Mouse (Mus musculus): ENCODE measurements around the gene Zbtb34. TPM values are rescaled to one million over a fixed set of nuclear protein-coding genes. Genes with fewer than 3 reads are reported as not detected.

The Zbtb34 gene
- total RNA-seq, 4 experiments from 2014 or later = 3.5 to 4.5 (median 3.9) TPM

DNA sequence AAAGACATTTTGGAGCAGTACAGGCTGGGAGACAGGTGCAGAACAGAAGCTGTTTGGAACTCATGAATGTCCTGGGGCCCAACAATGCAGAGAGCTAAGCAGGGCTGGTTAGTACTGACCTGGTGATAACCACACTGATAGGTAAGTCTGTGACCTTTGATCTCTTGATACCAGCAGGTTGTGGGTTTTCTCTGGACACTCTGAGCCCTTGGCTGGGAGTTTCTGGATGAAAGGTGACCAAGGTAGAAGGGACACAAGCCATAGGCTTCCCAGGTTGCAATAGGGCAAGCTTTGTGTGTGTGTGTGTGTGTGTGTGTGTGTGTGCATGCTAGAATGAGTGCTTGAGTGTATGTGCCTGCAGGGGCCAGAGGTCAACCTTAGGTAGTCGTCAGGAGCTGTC is 15.7 kb upstream of the Zbtb34 start:
- no peak for DNase-seq (ENCODE audit: low spot score in 2 of 2)

DNA sequence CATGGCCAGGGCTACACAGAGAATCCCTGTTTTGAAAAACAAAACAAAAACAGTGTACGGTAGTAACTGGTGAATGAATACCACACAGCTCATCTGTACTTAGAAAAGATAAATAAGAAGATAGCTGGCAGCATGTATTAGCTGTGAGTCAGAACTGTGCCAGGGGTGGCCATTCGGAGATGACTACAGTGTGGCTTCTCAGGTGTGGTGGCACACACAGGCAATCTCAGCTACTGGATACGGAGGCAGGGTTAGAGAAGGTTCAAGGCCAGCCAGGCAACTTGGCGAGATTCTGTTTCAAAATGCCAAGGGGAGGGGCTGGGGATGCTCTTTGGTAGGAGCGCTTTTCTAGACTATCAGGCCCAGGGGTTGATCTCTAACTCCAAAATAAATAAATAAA is 14.6 kb upstream of the Zbtb34 start:
- DNase-seq (ENCODE audit: low spot score in 2 of 2) = no peak

DNA sequence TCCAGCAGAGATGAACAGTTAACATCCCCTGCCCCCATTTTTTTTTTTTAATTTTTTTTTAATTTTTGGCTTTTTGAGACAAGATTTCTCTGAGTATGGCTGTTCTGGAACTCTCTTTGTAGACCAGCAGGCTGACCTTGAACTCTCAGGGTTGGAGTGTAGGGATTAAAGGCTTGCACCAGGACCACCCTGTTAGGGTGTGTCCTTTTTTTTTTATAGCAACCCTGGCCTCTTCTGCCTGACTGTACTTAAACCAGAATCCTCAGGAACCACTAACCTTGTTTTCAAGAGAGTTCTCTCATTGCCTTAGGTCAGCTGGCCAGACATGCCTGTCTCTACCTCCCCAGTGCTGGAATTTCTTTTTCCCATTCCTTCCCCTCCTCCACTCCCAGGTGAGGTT is 13.7 kb upstream of the Zbtb34 start:
- DNase-seq (ENCODE audit: low spot score in 2 of 2) = no peak

DNA sequence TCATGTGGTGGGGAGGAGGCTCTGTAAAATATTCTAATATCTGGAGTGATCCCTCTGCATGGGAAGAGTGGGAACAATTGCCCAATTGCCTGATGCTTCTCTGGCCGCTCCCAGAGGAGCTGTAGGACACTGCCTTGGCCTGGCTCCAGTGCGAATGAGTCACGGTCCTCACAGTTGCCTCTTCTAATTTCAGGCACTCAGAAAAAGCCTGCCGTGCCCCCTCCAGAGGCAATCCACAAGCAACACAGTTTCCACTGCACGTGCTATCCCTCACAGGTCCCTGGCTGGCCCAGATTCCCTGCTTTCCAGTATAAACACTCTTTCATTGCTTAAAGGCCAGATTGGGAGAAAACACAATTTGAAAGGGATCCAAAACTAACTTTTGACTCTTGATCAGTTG is 13.2 kb upstream of the Zbtb34 start:
- peak; percentile 80 to 82 for DNase-seq (ENCODE audit: low spot score in 2 of 2)

DNA sequence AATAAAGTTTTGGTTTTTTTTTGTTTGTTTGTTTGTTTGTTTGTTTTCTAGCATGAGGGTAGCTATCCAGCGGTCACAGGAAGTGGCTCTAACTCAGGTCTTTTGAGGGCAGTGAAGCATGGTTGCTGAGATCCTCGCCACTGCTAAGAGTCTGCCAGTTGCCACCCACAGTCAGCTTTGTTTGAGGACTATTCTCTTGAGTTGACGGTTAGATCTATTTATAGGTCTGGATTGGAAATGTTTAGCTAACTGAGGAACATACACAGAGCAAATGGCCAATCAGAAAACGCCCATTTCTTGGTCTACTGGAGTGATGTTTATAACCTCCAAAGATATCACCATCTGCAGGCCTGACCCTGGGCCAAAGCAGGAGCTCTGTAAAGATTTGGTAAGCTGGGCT is 11.6 kb upstream of the Zbtb34 start:
- DNase-seq (ENCODE audit: low spot score in 2 of 2) = no peak

DNA sequence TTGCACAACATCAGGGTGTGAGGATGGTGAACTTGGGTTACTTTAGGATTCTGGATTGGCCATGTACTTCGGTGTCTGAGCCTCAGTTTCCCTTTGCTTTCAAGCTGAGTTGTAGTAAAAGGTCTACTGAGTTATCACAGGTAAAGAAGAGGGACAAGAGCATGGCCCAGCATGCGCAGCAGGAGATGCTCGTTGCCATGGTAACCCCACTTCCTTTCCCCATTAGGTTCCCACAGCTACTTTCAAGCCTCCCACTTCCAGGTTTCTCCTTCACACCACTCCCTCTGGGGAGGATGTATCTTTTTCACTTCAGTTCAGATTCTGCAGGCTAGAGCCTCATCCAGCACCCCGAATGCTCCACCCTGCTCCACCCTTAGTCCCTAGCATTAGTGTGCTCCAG is 9.8 kb upstream of the Zbtb34 start:
- DNase-seq (ENCODE audit: low spot score in 2 of 2) = no peak

DNA sequence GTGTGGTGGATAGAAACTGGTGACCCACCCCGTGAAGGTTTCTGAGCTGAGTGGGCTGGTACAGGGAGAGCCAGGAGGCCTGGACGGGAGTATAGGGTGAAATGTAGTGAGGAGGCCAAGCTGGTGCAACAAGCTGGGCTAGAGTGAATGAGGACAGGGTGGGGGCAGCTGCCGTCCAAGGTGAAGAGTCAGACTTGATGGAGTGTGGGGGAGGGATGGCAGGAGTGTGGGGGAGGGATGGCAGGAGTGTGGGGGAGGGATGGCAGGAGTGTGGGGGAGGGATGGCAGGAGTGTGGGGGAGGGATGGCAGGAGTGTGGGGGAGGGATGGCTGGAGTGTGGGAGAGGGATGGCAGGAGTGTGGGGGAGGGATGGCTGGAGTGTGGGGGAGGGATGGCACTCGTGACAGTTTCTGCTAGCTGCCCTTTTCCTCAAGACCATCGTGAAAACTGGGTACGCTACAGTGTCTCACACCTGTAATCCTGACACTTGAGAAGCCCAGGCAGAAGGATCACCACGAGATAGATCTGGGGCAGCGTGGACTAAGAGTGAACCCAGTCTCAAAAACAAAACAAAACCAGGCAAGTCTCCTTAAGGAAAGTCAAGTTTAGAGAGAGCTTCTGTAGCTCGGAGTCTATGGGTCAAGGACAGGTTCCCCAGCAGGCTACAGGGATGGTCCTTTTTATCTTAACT is 9.0 kb upstream of the Zbtb34 start:
- no peak for DNase-seq (ENCODE audit: low spot score in 2 of 2)

DNA sequence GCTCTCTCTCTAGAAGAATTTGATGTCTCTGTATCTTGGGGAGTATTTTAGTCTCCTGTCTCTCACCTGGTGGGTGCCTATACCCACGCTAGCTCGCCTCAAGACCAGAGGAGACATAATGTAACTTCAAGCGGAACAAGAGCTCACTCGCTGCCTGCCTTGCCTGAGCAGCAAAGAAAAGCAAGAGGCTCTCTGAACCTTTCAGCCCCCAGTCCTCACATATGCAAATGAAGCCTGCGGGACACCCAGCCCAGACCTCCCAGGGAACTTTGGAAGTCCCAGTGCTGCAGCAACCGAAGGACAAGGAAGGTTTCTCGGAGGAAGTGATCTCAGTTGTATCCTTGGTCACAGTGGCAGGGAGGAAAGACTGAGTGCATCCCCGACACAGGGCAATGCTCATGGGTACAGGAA is 8.4 kb upstream of the Zbtb34 start:
- DNase-seq (ENCODE audit: low spot score in 2 of 2) = no peak

DNA sequence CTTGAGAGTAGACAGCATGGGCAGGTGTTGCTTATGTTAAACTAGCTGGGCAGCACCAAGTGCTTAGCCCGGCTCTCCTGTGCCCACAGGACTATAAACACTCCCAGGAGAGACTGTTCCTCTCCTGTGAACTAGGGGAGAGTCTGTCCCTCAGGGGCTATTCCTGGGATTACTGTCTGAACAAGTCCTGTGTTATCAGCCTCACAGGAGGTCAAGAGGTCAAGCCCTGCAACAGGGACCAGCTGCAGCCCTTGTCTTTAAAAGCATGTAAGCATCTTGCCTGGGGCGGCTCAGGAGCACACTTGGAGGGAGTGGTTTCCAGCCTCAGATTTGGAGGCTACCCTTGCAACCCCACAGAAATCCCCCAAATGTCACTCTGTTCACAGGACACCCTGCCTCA is 7.3 kb upstream of the Zbtb34 start:
- no peak for DNase-seq (ENCODE audit: low spot score in 2 of 2)

DNA sequence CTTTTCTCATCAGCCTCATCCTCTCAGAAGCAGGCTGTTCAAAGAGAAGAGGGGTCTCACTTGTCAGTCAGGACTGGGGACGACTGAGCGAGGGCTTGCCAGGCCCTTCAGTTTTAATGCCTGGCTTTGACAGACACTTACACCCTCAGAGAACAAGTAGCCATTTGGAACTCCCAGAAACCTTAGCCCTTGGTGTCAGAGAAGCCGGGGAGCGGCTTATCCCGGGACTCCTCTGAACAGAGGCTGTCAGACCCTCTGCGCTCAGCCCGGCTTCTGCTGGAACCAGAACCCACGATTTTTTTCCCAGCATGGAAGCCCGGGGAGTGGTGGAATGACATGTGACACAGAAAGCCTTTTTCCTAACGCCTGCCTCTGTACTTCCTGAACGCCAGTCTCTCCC is 6.1 kb upstream of the Zbtb34 start:
- no peak for DNase-seq (ENCODE audit: low spot score in 2 of 2)

DNA sequence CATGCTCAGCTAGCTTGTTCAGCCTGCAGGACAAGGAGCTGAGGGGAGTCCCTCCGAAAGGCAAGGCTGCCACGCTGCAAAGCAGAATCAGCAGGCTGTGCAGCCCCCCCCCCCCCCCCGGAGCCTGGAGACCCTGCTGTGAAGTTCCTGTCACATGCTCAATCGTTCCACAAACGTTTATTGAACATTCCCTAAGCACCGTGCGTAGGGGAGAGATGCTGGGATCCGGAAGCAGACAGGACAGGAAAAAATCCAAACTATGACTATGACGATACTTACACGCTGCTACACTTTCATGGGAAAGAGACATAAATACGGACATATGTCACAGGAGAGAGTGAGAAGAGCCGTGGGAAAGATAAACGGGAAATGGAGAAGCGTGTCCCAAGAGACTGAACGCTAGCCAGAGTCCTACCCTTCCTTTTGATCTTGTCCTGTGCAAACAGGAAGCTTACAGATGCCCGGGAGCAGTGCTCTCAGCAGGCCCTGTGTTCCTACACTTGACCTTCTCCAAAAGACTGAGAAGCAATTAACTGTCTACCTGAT is 5.0 kb upstream of the Zbtb34 start:
- no peak for DNase-seq (ENCODE audit: low spot score in 2 of 2)

DNA sequence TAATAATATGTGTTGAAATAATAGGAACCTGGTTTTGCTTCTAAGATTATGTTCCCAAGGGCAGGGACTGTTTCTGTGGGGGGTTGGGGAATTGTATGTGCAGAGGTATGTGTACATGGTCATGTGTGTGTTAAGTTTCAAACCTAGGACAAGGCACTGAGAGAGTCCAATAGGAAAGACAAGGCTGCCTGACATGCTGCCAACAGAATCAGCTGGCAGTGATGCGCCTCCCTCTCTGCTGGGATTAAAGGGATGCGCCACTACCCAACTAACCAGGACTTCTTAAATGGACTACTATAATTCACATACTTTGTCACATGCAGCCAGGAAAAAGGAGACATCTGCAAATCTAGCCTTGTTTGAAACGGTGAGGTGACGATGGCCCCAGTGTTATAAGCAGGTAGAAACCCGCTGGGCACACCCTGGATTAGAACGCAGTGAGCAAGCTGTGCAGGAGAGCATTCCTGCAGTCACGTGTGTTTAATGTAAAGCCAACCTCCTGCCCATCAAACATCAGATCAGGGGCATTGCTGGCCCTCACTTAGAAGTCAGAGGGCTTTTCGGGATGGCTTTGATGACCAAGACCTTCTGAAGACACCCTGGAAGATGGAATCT is 4.0 kb upstream of the Zbtb34 start:
- no peak for DNase-seq (ENCODE audit: low spot score in 2 of 2)

DNA sequence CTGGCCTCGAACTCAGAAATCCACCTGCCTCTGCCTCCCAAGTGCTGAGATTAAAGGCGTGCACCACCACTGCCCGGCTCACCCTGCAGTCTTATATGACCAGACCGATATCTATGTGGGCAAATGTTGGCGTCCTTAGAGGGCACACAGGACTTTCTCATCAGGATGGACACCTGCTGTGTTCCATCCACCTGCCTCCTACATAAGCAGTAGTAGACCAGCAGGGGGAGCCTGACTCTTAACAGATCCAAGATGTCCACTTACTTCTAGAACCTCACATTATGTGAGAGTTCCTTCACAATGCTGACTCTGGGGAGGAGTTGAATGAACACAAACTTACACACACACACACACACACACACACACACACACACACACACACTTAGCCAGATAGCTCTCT is 1.8 kb upstream of the Zbtb34 start:
- DNase-seq (ENCODE audit: low spot score in 2 of 2) = peak in 1 of 2 experiments; percentile 27

DNA sequence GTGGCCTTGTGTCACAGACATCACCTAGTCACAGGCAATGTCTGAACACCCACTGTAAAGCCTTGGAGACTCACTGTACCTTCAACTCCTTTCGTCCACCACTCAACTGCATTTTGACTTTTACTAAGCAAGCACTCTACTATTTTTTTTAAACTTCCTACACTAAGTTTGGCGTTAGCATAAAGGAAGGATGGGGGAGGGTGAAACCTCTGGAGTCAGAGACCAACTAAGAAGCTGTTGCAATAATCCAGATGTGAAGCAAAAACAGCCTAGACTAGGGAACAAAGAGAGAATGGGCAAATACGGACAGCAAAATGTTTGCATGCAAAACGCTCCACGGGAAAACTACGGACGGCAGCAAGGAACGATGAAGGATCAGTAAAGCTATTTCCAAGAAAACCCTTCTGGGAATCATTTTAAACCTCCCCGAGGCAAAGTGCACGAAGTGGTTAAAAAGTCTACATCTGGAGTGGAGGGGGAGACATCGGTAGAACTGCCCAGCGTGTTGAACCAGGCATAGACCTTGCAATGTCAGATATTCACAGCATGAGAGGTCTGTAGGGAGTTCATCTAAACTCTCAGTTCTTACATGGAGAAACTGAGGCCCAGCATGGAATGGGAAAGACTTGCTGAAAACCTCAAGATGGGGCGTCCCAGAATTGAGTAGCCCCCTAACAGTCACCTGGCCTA is 898 bp downstream of the Zbtb34 start:
- no peak for DNase-seq (ENCODE audit: low spot score in 2 of 2)

DNA sequence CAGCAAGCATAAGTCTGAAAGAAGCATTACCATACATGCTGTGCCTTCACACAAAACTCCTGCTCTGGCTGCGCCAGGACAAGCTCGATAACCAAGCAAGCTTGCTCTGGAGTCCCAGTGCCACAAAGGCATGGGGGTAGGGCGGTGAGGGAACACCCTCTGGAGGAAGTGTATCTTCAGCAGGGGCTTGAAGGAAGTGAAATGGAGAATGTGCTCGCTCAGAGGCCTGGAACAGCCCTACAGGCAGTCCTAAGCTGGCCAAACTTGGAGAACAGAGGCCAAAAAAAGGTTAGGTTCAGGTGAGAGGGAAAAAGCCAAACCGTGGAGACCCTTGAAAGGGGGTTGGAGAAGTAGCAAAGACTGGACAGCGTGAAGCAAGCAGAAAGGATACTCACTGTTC is 1.8 kb downstream of the Zbtb34 start:
- no peak for DNase-seq (ENCODE audit: low spot score in 2 of 2)

DNA sequence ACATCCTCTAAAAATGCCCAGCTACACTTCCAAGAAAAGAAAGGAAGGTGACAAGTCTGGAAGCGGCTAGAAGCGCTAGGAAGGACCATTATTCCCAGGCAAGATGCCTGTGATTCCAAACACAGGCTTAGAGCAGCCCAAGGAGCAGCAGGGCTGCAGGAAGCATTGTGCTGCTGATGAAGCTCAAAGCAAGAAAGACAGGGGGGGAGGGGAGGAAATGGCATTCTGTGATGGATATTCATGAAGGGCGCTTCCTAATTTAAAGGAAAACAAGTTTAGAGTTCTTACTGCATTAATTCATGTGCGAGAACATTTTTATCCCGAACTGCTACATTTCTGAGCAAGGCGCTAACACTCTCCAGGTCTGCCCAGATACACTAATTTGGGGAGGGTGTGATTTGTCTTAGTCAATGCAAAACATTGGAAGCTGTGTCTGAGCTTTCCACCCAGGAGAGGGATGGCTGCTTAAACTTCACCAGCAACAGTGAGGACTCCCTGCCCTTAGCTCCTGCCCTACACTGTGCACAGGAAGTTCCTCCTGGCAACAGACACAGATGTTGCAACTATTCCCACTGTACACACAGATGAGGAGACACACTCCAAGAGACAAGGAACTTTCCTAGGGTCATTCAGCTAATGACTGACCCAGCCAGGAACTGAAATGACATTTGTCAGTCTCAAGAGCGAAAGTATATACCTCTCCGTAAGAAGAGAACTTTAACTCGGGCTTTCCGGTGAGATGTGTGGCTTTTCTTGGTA is 4.3 kb downstream of the Zbtb34 start:
- DNase-seq (ENCODE audit: low spot score in 2 of 2) = no peak

DNA sequence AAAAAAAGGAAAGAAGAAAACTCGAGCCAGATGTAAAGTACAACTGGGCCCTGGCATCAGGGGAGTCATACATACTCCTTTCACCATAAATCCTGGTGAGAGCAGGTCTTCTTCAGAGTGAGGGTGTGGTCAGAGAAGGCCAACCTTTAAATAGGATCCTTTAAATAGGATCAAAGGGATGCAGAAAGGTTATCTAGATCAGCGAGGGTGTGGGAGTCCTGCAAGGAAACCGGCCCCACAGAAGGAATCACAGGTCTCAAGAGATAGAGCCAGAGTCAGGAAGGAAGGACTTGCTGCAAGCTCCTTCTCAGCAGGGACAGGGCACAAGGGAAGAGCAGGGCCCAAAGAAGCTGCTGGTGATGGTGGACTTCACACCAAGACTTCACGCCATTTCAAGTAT is 13.7 kb downstream of the Zbtb34 start:
- DNase-seq (ENCODE audit: low spot score in 2 of 2) = no peak

DNA sequence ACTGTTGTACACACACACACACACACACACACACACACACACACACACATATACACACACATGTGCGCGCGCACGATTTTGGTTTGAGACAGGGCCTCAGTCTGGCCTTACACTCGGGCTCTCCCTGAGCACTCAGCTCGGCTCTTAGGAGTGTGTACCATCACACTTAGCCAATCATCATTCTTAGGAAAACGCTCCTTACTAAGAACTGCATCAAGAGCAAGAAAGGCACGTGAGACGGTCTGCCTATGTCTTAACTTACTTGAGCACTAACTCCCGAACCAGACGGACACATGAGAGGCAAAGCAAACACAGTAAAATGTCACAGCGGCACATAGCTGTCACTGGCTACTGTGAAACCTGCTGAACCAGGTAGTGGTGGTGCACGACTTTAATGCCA is 17.1 kb downstream of the Zbtb34 start:
- DNase-seq (ENCODE audit: low spot score in 2 of 2) = no peak

DNA sequence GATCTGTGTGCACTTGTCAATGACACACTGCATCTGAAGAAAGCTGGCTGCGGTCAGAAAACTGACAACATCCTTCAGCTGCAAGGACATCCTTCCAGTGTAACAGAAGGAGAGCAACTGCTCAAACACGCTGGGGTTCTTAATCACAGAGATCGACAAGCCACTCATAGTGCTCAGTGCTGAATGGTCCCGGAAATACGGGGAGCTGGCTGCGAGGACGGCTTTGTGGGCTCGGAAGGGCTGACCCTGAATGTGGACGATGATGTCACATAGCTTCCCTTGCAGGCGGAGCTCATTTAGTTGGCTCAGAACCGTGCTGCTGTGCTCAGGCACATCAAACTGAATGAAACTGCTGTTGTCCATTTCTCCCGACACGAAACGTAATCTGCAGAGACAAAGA is 19.0 kb downstream of the Zbtb34 start:
- no peak for DNase-seq (ENCODE audit: low spot score in 2 of 2)

DNA sequence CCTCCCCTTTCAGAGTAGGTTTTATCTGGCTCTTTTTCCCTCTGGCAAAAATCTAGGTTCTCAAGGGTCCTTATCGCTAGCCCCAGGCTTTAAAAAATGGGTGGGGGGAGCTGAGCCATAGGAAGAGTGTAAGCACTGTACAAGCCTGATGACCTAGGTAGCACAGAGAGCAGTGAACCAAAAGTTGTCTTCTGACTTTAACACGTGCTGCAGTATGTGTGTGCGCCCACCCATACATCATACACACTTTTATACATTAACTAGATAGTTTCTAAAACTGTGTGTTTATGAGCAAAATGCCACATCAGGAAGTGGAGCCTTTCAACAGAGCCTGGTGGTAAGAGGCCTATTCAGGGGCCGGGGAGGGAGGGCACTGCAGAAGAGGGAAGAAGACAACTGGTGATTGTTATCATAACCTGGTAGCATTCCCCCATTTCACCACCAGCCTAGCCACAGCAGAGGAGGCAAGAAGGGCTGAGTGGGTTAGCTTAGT is 27.6 kb downstream of the Zbtb34 start:
- no peak for DNase-seq (ENCODE audit: low spot score in 2 of 2)

DNA sequence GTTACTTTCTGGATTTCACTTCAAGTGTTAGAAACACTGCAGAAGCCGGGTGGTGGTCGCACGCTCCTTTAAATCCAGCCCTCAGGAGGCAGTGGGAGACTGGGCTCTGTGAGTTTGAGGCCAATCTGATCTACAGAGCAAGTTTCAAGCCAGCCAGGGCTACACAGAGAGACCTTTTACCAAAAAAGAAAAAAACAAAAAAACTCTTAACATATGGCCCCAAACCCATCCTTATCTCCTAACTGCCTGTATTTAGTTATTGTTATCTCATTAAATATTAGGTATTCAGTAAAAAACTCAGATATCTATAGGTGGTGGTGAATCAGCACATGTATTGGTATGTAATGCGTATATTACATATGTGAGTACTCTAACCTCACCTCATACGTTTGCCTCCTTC is 28.5 kb downstream of the Zbtb34 start:
- DNase-seq (ENCODE audit: low spot score in 2 of 2) = no peak

DNA sequence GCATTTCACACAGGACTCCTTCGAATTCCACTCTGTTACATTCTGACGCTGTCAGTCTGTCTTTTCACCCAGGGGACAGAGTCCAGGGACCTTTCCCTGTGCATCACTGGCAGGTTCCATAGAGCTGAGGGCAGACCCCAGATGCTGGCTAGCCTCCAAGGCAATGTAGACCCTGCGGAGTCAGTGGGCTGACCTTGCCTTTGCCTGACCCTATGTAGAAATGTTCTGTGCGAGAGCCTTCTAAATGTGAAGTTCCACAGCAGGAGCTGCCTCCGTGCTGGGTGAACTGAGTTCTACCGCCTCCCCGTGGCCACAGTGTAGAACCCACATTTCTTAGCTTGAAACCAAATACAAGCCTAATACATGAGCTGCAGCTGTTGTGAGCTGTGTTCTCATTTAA is 28.9 kb downstream of the Zbtb34 start:
- peak in 1 of 2 experiments; percentile 33 for DNase-seq (ENCODE audit: low spot score in 2 of 2)
